Mouse (Mus musculus): Measurements from ENCODE around the gene Chd3.
A peak's percentile ranks its signal among the peaks of the same experiment; 100 is the strongest.
"Not testable (repeated sequence)": the region's sequence is repeated elsewhere in the genome, so short reads cannot be mapped to it uniquely, and the experiment has no call there.

Chd3 gene

DNA sequence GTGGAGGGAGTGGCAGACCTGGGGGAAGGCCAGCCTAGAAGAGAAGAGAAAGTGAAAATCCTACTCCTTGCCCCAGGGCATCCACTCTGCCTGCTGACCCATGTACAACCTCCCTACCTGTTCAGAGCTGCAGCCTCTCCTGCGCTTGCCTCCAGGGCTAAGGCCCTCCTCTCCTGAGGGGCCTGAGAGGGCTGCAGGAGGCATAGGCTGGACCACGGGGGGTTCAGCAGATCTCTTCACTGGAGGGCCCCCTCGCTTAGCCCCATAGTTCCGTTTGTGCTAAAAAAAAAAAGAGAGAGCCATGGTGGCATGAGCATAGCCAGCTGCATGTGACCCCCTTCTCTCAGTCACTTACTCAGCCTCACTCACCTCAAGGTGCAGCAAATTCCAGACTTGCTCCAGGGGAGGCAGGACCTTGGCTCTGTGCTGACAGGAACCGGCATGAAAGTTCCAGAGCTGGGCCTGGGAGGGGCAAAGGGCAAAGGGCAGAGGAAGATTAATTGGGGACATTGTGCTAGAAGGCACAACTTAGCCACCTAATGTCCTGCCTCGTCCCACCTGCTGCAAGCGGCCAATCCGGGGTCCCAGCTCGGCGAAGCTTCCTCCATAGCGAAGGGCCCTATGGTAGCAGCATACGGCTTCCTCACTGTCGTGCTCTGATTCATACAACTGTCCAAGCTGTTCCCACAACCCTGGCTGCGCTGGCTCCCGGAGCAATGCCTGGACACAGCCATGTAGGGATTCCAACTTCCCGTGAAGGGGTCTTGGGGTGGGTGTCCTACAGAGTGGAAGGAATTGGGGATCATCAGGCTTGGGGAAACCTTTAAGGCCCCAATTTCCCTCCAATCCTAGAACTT is 37.9 kb upstream of the Chd3 start:
- DNase-seq (ENCODE audit: low read depth in 1 of 2, low spot score in 2 of 2), result no peak

GRCm38 (mm10) chr11:69406282-69406681 is 37.1 kb upstream of the Chd3 start:
- no peak for DNase-seq (ENCODE audit: low read depth in 1 of 2, low spot score in 2 of 2)

DNA sequence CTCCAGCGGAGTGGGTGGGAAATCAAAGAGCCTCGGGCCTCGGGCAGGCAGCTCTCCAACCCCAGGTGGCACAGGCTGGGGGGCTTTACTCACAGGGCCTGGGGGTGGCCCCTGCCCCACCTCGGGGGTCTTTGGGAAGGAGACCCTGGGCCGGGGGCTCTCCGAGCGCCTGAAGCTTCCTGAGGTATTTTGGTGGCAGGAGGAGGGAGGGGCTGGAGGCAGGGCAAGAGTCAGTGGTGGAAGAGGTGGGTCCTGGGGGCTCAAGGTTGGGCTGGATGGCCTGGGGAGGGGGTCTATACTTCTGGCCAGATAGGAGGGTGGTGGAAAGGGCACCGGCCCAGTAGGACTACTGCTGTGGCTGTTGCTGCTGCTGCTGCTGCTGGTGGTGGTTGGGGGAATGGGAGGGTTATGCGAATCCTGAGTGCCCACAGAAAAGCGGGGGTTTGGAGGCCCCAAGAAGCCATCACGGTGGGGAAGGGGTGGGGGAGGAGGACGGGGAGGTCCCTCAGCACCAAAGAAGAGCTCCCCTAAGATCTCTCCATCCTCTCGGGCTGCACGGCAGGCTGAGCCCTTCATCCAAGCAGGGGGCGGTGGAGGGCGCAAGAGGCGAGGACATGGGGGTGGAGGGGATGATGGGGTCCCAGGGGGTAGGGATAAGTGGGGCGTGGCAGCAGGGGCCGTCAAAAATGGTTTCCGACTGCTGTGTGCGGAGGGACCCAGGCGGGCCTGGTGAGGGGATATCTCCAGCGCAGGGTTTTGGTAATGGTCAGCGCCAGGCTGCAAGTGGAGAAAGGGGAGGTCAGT is 36.4 kb upstream of the Chd3 start:
- DNase-seq (ENCODE audit: low read depth in 1 of 2, low spot score in 2 of 2), result no peak

DNA sequence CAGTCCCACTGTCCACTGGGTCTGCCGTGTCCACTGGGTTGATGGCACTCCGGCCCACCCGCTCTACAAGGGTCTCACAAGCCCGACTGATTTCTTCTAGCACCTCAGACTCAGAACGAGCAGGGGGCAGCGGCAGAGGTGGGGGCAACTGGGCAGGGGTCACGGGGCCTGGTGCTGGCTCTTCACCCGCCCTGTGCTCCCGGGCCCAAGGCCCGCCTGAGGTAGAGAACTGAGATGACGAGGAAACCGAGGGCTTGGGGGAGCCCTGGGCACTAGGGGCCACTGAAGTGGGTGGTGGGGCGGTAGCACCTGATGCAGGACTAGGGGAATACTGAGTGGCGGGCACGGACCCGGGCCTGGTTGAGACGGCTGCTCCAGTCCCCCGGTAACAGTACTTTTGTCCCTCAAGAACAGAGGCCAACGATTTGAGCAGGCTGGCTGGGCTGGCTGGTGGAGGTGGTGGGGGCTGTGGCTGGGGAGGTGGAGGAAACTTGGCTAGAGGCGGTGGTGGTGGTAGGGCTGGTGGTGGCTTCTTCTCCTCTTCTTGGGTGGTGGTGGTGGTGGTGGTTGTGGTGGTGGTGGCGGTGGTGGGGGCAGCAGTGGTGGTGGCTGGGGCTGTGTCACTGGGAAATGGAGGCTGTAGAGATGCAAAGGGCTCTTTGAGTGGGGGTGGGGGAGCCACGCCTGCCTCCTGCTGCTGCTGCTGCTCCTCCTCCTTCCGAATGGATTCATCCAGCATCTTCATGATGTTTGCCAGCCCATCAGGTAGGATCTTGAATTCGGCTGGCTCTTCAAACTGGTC is 35.6 kb upstream of the Chd3 start:
- DNase-seq (ENCODE audit: low read depth in 1 of 2, low spot score in 2 of 2), result no peak

DNA sequence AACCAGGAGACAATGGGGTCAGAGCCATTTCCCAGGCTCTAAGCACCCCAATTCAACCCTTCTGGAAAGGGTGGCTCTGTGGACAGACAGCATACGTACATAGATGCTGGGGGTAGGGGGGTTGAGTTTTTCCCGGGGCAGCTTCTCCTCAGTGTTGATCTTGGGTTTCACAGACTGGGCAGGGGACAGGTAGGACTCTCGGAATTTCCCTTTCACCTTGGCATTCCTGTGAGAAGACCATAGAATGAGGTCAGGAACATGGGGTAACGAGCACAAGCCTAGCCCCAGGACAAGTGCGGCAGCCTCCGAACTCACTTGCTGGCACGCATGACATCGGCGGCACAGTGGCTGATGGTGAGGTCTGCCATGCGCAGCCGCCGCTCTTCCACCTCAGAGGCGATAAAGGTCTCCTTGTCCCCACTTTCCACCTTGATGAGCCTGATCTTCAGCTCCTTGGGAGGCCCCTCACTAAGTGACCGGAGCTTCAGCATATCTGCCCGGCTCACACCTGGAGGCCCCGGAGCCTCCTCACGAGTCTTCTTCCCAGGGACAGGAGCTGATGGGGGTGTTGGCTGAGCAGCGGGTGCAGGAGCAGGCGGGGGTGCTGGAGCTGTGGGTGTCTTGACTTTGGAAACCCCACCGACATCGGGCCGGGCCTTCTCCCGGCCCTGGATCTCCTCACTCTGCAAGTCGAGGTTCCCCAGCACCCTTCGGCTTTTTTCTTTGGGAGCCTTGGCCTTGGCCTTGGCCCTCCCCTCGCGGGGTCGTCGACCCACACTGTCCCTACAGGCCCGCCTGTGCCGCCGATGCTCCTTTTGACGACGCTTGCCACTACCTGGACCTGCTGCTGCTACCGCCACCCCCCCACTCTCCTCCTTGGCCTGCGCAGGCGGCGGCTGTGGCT is 34.7 kb upstream of the Chd3 start:
- DNase-seq (ENCODE audit: low read depth in 1 of 2, low spot score in 2 of 2), result no peak

- no peak for DNase-seq (ENCODE audit: low read depth in 1 of 2, low spot score in 2 of 2)
These were observed 32.8 kb upstream of the Chd3 start for GRCm38 (mm10) chr11:69401987-69402386.

- peak in 1 of 2 experiments; percentile 70 for DNase-seq (ENCODE audit: low read depth in 1 of 2, low spot score in 2 of 2)
These were observed 32.0 kb upstream of the Chd3 start for GRCm38 (mm10) chr11:69401210-69401637.

GRCm38 (mm10) chr11:69400083-69400850 is 31.1 kb upstream of the Chd3 start:
- DNase-seq (ENCODE audit: low read depth in 1 of 2, low spot score in 2 of 2), result no peak

- no peak for DNase-seq (ENCODE audit: low read depth in 1 of 2, low spot score in 2 of 2)
These were observed 30.2 kb upstream of the Chd3 start for GRCm38 (mm10) chr11:69399201-69400082.

- no peak for DNase-seq (ENCODE audit: low read depth in 1 of 2, low spot score in 2 of 2)
These were observed 29.4 kb upstream of the Chd3 start for GRCm38 (mm10) chr11:69398486-69399200.

DNA sequence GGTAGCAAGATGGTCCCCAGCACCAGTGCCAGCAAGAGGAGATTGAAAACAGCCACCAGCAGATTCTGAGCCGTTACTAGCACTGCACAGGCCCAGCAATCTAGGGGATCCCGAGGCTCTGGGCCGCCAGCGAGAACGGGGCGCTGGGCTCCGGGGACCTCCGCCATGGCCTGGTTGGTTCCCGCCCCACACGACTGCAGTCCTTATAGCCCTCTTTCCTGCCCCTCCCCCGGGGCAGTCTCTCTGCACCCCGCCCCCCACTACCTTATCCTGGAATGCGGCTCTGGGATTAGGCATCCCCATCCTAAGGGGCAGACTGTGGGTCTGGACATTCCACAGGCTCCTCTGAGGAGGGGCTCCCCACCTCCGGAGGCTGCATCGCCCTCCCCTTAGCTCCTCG is 28.9 kb upstream of the Chd3 start, which contains the start of gene Tmem88:
Tmem88 (minus strand) TSS at position 176 of the 400 bp plus-strand sequence.
- no peak for DNase-seq (ENCODE audit: low read depth in 1 of 2, low spot score in 2 of 2)

DNA sequence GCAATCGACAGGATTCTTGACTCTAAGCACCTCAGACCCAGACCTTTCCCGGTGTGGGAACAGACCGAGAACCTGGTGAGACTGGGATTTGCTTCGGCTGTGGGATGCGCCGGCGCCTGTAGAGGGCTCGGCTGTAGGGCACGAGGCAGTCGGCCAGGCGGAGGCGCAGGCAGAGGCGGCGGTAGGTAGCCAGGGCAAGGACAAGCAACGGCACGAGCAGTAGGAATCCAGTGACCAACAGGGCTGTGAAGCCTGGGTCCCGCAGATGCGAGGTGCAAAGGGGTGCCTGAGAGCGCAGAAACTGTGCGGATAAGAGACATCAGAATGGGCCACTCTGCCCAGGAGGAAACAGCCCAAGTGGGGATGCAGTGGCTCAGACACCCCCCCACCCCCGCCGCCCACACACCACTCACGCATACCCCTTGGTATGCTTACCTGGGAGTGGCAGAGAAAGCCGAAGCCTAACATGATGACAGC is 28.4 kb upstream of the Chd3 start:
- DNase-seq (ENCODE audit: low read depth in 1 of 2, low spot score in 2 of 2), result no peak

DNA sequence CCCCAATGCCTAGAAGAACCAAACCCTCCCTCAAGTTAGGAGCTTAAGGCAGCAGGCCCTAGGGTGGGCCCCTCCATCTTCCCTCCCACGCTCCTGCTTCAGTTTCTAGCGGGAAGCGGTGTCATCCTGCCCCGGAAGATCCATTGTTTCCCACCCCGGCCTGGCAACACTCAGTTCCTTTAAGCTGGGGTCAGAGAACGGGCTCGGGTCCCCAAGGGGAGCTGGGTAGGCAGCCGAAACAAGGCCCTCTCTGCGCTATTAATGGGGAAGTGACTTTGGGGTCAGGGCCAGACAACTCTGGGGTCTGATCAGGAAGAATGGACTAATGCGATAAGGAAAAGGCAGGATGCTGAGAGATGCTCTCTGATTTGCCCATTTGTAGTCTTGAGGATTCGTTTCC is 27.6 kb upstream of the Chd3 start:
- no peak for DNase-seq (ENCODE audit: low read depth in 1 of 2, low spot score in 2 of 2)

DNA sequence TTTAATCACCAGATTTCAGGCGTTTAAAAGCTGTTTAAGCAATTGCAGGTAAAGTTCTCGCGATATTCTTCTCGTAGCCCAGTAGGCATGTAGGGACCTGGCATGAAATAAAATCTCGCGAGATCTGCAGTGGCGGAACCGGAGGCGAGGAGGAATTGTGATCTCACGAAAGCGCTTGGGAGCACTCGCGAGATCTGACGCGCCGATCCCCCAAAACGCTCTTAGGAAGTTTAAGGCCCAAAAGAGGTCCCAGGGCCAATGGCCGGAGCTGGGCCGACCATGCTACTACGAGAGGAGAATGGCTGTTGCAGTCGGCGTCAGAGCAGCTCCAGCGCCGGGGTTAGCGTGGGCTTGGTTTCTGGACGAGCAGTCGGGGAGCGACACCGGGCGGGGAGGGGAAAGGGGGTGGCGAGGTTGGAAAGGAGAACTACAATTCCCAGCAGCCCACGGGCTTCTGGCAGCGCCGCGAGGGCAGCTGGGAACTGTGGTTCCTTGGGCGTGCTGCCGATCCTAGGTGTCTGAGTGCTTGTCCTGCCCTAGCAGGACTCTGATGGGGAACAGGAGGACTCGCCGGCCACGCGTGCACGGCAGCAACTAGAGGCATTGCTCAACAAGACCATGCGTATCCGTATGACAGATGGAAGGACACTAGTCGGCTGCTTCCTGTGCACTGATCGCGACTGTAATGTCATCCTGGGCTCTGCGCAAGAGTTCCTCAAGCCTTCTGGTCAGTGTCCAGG is 26.6 kb upstream of the Chd3 start:
- DNase-seq (ENCODE audit: low read depth in 1 of 2, low spot score in 2 of 2), result peak; percentile 91 to 93

- DNase-seq (ENCODE audit: low read depth in 1 of 2, low spot score in 2 of 2), result peak; percentile 75 to 83
These were observed 26.0 kb upstream of the Chd3 start, which contains the start of the genes Naa38 and Cyb5d1 for GRCm38 (mm10) chr11:69395235-69395633. Gene Naa38, plus strand, starts transcription at chr11:69395487. Gene Cyb5d1, minus strand, starts transcription at chr11:69395631.

DNA sequence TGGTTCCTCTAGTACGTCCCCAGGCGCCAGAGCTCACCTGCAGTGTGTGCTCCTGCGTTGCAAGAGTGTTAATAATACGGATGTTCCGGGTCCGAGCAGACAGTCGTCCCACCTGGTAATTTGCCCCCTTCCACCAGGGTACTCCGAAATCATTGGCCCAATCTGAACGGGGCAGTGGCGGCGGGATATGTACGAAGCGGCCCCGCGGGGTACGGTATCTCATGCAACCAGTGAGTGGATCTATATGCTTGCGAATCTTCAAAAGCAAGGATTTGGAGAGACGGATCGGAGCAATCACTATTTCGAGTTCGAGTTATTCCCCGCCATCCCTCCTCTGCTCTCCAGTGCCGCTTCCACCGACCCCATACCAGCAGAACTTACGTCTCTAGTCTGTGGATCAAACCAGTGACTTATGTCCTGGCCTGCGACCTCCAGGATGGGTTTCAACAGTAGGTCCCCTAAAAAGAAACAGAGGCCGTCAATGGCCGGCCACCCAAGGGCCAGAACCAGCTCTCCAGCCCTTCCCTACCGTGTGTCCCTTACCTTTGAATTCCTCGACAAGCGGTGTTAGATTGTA is 25.5 kb upstream of the Chd3 start:
- not testable (repeated sequence) for DNase-seq (ENCODE audit: low read depth in 1 of 2, low spot score in 2 of 2)
